Mouse (Mus musculus) frontal cortex, postnatal 25 days (tissue): ENCODE data around the gene Rhoa.
"Not testable (repeated sequence)": the region's sequence is repeated elsewhere in the genome, so short reads cannot be mapped to it uniquely, and the experiment has no call there.

Source experiments
- DNase-seq, 2 experiments: peaks; one replicate each; pipeline ENCODE4 v3.0.0; 2022; ENCODE audit warnings: low spot score in 2 of 2

Gene Rhoa

DNA sequence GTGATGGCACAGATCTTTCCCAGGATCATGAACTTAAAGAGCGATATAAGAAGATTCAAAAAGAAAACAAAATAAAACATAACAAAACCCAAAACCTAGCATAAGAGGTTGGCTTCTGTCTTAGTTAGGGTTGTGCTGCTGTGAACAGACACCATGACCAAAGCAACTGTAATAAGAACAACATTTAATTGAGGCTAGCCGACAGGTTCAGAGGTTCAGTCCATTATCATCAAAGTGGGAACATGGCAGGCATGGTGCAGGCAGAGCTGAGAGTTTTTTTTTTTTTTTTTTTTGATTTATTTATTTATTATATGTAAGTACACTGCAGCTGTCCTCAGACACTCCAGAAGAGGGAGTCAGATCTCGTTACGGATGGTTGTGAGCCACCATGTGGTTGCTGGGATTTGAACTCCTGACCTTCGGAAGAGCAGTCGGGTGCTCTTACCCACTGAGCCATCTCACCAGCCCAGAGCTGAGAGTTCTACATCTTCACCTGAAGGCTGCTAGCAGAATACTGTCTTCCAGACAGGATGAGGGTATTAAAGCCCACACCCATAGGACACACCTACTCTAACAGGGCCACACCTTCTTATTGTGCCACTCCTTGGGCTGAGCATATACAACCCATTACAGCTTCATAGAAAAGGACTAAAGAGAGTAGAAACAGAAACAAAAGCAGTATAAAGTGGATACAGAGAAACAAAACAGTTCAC lies 18.2 kb upstream of the Rhoa start:
- DNase-seq = not testable (repeated sequence)

- DNase-seq = no peak
Measured at GRCm38 (mm10) chr9:108289347-108289746, 16.6 kb upstream of the Rhoa start.

DNA sequence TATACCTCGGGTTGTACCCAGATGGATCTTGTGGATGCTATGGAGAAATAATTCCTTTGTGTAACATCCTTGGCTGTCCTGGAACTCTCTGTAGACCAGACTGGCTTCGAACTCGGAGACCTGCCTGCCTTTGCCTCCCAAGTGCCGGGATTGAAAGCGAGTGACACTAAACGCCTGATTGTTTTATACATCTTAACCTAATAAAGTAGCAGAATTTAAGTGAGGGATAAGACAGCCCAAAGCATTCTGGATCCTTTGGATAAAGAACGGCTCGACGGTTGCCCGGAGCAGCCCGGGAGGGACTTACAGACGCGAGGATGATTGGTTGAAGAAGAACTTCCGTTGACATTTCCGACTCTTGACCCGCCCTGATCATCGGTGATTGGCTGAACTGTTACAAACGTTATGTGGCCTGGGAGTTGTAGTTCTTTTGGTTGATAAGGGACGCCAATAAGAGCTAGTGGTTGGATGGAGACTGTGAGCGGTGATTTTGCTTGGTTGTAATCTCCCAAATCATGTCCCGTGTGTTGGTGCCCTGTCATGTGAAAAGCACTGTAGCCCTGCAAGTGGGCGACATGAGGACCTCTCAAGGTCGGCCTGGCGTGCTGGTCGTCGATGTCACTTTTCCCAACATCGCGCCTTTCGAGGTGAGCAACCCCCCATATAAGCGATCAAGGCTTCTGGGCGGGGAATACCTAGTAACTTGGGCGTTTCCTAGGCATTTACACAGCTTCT lies 15.7 kb upstream of the Rhoa start, which contains the start of gene Nicn1:
TSS of gene Nicn1 (plus strand) at position 414 of the 735 bp plus-strand sequence.
- DNase-seq = peak; percentile 82 to 88

DNA sequence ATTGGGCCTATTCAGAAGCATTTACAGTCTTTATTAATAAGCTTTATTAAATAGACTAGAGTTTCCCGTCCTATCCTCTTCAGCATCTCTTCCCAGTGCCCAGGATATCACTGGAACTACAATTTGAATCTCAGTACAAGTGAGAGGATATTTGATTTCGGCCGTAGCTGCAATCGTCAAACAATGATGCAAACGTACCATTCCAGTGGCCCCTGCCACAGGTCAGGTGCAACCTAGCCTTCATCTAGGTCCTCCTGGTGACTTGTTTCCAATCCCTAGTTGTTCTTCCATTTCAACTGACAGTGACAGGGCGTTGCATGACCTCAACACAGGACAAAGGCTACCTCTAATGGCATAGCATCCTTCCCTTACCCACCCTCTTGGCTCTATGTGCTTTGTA lies 15.2 kb upstream of the Rhoa start:
- no peak for DNase-seq

- peak in 1 of 2 experiments; percentile 32 for DNase-seq
Measured at GRCm38 (mm10) chr9:108296453-108297355, 9.2 kb upstream of the Rhoa start, which contains the start of gene Amt. Gene Amt (plus strand): TSS chr9:108296853.

DNA sequence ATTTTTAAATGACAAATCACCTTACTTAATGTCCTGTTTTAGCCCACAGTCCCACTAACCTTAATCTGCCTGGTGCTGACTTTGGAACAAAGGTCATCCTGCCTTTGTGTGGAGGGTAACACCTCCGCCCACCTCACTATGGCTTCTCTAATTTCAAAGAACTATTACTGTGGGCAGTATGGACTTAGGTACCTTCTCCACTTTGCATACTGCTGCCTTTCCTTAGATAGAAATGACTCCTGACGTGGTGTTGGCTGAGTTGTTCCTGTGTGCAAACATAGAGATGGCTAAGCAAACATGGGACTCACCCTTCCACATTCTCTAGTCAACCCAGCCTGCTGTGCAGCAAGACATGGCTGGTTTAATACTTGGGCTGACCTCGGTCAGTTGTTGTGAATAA lies 4.1 kb upstream of the Rhoa start:
- DNase-seq = no peak

GRCm38 (mm10) chr9:108304716-108305115 lies 1.2 kb upstream of the Rhoa start:
- DNase-seq = no peak

- DNase-seq = no peak
Measured at GRCm38 (mm10) chr9:108305170-108305569, 759 bp upstream of the Rhoa start.

DNA sequence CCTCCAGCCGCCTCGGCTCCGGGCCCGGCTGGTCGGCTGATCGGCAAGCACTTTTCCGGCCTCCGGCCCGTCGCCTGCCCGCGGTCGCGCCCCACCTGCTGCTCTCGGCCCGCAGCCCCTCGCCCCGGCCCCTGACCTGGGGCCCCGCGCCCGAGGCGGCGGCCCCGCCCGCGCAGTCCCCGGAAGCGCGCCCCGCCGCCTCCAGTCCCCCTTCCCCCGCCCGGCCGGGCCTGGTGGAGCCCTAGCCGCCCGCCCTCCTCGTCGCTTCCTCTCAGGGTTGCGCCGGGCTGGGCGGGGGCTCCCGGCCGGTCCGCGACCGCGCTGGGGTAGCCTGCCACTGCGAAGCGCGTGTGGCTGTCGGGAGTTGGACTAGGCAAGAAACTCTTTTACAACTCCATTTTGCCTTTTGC lies 647 bp downstream of the Rhoa start:
- peak in 1 of 2 experiments; percentile 26 for DNase-seq

DNA sequence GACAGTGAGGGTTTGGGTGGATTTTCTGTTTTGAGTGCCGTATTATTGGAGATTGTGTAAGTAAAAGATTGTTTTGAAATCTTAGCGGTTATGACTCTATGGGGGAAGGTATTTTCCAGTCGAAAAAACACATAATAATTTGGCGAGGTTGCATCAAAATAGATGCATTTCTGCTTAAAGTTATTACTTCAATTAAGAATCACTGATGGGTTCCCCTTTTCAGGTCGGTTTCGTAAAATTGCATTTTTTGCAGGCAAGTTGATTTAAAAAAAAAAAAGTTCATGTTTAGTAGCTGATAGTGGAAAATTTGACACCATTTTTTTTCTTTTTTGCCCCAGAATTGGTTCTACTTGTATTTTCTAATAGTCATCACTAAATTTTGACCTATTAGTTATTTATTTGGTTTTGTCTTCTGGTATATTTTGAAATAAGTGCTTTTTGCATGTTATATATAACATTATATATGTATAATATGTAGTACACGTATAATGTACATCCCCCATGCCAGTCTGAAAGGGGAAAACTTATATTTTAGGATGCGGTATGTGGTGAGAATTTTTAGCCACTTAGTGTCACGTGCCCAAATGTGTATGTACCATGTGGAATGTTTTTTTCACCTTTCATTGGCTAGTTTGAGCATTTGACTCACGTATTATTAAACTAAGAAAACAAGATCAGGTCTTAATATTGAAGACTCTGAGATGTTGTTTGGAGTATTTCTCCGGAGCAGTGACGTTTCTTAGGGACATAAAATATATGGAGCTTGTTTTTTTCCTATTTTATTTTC lies 1.3 kb downstream of the Rhoa start:
- no peak for DNase-seq

DNA sequence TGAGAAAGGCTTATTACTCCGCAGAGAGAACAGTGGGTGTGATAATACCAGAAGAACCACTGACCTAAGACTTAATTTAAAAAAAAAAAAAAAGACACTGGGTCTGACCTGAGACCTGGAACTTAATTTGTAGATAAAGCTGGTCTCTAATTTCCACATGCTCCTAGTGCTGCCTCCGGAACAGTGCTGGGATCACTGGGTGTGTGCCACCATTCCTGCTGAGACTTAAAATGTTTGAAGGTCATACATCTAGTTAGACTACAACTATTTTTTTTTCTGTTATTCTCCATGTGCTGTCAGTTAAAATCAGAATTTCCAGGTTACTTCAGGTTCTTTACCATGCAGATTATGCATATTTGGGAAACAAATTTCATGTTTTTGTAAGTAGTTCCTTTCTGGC lies 2.2 kb downstream of the Rhoa start:
- DNase-seq = no peak

GRCm38 (mm10) chr9:108317572-108317971 lies 11.6 kb downstream of the Rhoa start:
- DNase-seq = no peak

DNA sequence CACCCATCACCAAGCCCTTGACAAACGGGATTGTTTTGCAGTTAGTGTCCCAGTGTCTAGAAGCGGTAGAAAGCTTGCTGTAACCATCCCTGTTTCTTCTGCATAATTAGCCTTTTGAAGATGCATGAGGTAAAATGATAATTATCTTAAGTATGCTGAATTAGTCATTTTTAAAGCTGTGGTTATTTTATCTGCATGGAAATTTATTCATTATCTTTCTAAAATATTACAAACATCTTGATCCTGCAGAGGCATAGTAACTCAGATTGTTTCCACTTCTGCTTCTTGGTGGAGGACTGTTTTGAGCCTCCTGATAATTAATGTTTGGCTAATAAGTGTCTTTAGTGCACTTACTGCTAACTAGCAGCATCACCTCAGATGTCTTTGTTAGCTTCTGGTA lies 12.5 kb downstream of the Rhoa start:
- no peak for DNase-seq

DNA sequence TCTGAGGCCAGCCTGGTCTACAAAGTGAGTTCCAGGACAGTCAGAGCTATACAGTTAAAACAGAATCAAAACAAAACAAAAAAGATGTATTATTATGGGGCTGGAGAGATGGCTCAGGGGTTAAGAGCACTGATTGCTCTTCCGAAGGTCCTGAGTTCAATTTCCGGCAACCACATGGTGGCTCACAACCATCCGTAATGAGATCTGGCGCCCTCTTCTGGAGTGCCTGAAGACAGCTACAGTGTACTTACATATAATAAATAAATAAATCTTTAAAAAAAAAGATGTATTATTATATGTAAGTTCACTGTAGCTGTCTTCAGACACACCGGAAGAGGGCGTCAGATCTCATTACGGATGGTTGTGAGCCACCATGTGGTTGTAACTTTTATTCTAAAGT lies 16.1 kb downstream of the Rhoa start:
- DNase-seq = not testable (repeated sequence)

DNA sequence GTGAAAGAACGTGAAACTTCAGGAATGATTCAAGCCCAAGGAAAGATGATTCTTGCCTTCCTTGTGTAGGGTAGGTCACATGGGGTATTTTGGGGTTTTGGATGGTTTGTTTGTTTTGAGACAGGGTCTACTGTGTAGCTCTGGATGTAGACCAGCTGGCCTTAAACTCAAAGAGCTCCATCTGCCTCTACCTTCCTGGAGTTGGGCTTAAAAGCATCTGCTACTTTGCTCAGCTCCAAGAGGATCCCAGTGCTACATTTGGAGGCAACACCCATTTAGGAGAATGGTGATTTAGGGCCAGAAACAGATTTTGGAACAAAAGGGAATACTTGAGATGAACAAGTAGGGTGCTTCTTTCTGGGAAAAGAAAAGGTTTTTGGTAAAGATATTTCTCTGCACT lies 18.9 kb downstream of the Rhoa start:
- no peak for DNase-seq

- no peak for DNase-seq
Measured at GRCm38 (mm10) chr9:108325811-108326210, 19.9 kb downstream of the Rhoa start.

DNA sequence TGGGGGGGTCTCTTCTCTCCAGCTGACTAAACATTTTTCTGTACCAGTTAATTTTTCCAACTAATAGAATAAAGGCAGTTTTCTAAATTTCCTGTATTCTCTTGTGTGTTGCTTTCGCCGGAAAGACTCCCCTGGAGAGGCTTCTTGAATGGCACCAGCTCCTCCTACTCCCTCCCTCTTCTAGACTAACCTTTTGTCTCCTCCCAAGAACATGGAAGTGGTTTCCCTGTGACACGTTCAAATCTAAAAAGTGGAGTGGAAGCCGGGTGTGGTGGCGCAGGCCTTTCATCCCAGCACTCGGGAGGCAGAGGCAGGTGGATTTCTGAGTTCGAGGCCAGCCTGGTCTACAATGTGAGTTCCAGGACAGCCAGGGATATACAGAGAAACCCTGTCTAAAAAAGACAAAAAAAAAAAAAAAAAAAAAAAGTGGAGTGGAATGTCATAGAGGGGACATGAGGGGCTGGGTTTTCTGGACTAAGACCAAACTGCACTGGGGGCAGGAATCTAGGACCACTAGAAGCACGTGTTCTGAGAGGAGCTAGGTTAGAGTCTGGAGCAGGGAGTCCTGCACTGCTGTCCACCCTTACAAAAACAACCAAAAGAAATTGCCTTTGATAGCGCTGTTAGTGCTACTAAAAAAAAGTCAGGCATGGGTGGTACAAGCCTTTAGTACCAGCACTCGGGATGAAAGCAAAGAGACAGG lies 32.1 kb downstream of the Rhoa start:
- no peak for DNase-seq

DNA sequence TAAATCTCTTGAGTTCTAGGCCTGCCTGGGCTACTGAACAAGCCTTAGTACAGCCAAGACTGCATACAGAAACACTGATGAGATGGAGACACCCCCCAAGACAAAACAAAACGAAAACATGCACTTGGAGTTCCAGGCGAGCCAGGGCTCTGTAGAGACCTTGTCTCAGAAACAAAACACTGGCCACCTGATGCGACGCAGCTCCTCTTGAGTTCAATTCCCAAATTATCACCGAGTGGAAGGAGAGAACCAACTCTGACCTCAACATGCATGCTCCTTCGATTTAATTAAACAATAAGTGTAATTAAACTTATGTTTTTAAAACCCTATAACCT lies 32.6 kb downstream of the Rhoa start:
- DNase-seq = no peak

DNA sequence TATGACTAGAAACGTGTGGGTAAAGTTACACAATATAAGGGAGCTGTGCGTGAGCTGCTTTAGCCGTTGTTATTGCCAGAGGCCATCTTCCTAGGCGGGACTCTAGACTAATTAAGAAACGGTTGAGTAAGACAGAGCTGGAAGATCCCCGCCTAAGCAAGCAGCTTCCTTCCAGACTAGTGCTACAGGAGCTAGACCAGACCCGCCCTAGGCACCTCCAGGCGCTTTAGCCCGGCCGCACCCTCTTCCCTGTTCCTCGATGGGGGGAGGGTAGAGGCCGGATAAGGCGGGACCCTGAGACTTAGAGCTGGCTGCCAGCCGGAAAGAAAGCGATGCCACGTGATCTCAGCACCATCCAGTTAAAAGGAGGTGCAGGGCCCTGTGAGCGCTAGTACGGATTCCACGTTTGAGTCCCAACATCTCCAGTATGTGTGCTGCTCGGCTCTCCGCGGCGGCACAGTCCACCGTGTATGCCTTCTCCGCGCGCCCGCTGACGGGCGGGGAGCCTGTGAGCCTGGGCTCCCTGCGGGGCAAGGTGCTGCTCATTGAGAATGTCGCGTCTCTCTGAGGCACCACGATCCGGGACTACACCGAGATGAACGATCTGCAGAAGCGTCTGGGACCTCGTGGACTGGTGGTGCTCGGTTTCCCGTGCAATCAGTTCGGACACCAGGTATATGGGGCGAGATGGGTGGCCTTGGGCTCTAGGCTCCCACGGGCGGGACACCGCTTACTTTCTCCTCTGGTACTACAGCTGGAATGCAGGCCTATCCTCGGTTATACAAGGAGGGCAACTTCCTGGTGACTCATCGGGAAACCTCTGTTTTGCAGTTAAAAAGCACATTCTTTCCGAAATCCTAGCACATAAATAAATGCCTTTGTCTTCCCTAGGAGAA lies 33.2 kb downstream of the Rhoa start, which contains the start of gene Gpx1:
TSS of gene Gpx1 (plus strand) at position 18 of the 896 bp plus-strand sequence.
- peak; percentile 61 to 68 for DNase-seq

GRCm38 (mm10) chr9:108339886-108340257 lies 33.9 kb downstream of the Rhoa start:
- no peak for DNase-seq
